Mouse (Mus musculus) large intestine, adult 2 months (tissue): ENCODE data around the gene Cst11. TPM values are rescaled to one million over a fixed set of nuclear protein-coding genes. Genes with fewer than 3 reads are reported as not detected.

Experiments
- polyA plus RNA-seq: library from polyadenylated mRNA; depleted of rRNA; stranded (reverse); fragments of >200 nt; gene quantifications from 2 replicates; pipeline ENCODE4 v1.2.3, GENCODE M21; 2012; rRNA removed

Cst11 gene
- polyA plus RNA-seq, 1 experiment, result not detected

Other genes starting within 250 kb of the Cst11 start
- gene Nxt1, start 98.9 kb downstream of the Cst11 start, polyA plus RNA-seq, result 25.5 and 26.6 TPM in 2 replicates
- gene Gzf1, start 90.5 kb downstream of the Cst11 start, polyA plus RNA-seq, result 4.0 and 5.2 TPM in 2 replicates
- 0.58 and 0.74 TPM in 2 replicates for gene Napb, start 39.0 kb downstream of the Cst11 start, polyA plus RNA-seq
- not detected in 2 replicates for gene Cstl1, start 21.1 kb downstream of the Cst11 start, polyA plus RNA-seq
- not detected in 2 replicates for gene 8030411F24Rik, start 10.5 kb upstream of the Cst11 start, polyA plus RNA-seq
- gene Cst12, start 17.9 kb upstream of the Cst11 start, polyA plus RNA-seq, result not detected in 2 replicates
- not detected in 2 replicates for gene Cst8, start 27.3 kb upstream of the Cst11 start, polyA plus RNA-seq
- not detected in 2 replicates for gene Cst13, start 48.6 kb upstream of the Cst11 start, polyA plus RNA-seq
- gene Cst9, start 63.6 kb upstream of the Cst11 start, polyA plus RNA-seq, result not detected in 2 replicates
- 0.14 and 0.21 TPM in 2 replicates for gene 9230104L09Rik, start 93.5 kb upstream of the Cst11 start, polyA plus RNA-seq
- 418 and 430 TPM in 2 replicates for gene Cst3, start 104.2 kb upstream of the Cst11 start, polyA plus RNA-seq
- gene Gm1330, start 231.8 kb upstream of the Cst11 start, polyA plus RNA-seq, result not detected in 2 replicates
- gene Gm10750, start 245.7 kb upstream of the Cst11 start, polyA plus RNA-seq, result not detected in 2 replicates